Mouse (Mus musculus) spleen, adult 2 months (tissue): ENCODE measurements around the gene Syt7. TPM values are rescaled to one million over a fixed set of nuclear protein-coding genes. Genes with fewer than 3 reads are reported as not detected.

Experiments
- DNase-seq, 2 experiments: peaks; one replicate each; pipeline versions ENCODE4 v3.0.0 to v3.0.0-alpha.2; 2012 to 2021; ENCODE audit warnings: low spot score in 2 of 2, low read depth in 1 of 2
- H3K27ac ChIP-seq: fragments of 200-500 bp; 2 replicates; pipeline ENCODE4 v1.5.1; 2012; ENCODE audit warnings: low read length, inconsistent platforms; ENCODE audit not compliant: insufficient read depth
- H3K27me3 ChIP-seq: fragments of 200-500 bp; 2 replicates; pipeline ENCODE4 v1.6.1; 2012; ENCODE audit warnings: mild to moderate bottlenecking, moderate library complexity, low read length, inconsistent platforms; ENCODE audit not compliant: control insufficient read depth, insufficient read depth
- H3K36me3 ChIP-seq: fragments of 200-500 bp; 2 replicates; pipeline ENCODE4 v1.6.1; 2012; ENCODE audit warnings: mild to moderate bottlenecking, low read length, inconsistent platforms; ENCODE audit not compliant: control insufficient read depth, insufficient read depth
- H3K4me1 ChIP-seq: fragments of 200-500 bp; 2 replicates; pipeline ENCODE4 v1.6.1; 2011; ENCODE audit warnings: inconsistent platforms; ENCODE audit not compliant: control insufficient read depth, insufficient read depth, insufficient read length
- H3K4me3 ChIP-seq: fragments of 200-500 bp; 2 replicates; pipeline ENCODE4 v1.5.1; 2011; ENCODE audit warnings: mild to moderate bottlenecking, inconsistent platforms; ENCODE audit not compliant: insufficient read depth, insufficient read length; ENCODE audit errors: extremely low read depth
- CTCF ChIP-seq: fragments of 200-500 bp; IDR thresholded peaks from 2 replicates; pipeline ENCODE4 v1.5.1; 2011; ENCODE audit warnings: mild to moderate bottlenecking, inconsistent platforms; ENCODE audit not compliant: insufficient read depth, insufficient read length, insufficient replicate concordance; ENCODE audit errors: extremely low read depth
- POLR2A ChIP-seq: fragments of 200-500 bp; IDR thresholded peaks from 2 replicates; pipeline ENCODE4 v1.6.1; 2011; ENCODE audit warnings: low read depth, low read length, inconsistent platforms
- WGBS: fragments of 180-500 bp; shearing (Covaris S2); methylation state at CpG from one replicate; pipeline ENCODE4 v1.1.7; 2018; 5-methylcytosine and 5-hydroxymethylcytosine counted together
- polyA plus RNA-seq: library from polyadenylated mRNA; depleted of rRNA; stranded (reverse); fragments of >200 nt; gene quantifications from 2 replicates; pipeline ENCODE4 v1.2.3, GENCODE M21; 2012; rRNA removed

Syt7 gene
- 0.29 and 0.31 TPM in 2 replicates for polyA plus RNA-seq

- TF ChIP-seq CTCF (0 out of 2 replicates have a peak, but pooled peaks have one; percentile 21), POLR2A (no peak)
- H3K4me3 ChIP-seq, result peak within 1 kb of the TSS; percentile 51; the same call in 1 of the 2 replicates
- H3K4me1 ChIP-seq, result peaks cover 4% of the 10 kb centered on the region; the same call in 1 of the 2 replicates
- H3K36me3 ChIP-seq, result no peaks in the 10 kb centered on the region
- H3K27ac ChIP-seq, result no peak within 1 kb of the TSS
- 2% methylated on average over 48 of the region's 78 CpGs for WGBS
- DNase-seq, result peak; percentile 22 to 37
- H3K27me3 ChIP-seq, result peaks cover 14% of the 10 kb centered on the region
Observed at GRCm38 (mm10) chr19:10388615-10389313, at the start of gene Syt7. Gene Syt7, plus strand, starts transcription at chr19:10389090.

GRCm38 (mm10) chr19:10339271-10339670 is 49.6 kb upstream of the Syt7 start:
- WGBS, result 46% methylated on average over 5 of the region's 5 CpGs
- H3K27me3 ChIP-seq, result no peaks in the 10 kb centered on the region

GRCm38 (mm10) chr19:10340661-10341060 is 48.2 kb upstream of the Syt7 start:
- Histone ChIP-seq H3K27me3 (no peaks in the 10 kb centered on the region), H3K27ac (no peak overlapping the region), H3K36me3 (no peaks in the 10 kb centered on the region), H3K4me3 (no peak overlapping the region), H3K4me1 (no peaks in the 10 kb centered on the region)
- TF ChIP-seq POLR2A (no peak), CTCF (no peak)
- DNase-seq, result no peak
- WGBS, result 37% methylated on average over 5 of the region's 5 CpGs

More at GRCm38 (mm10) chr19:10339271-10339670, 49.6 kb upstream of the Syt7 start:
- H3K4me1 ChIP-seq, result no peaks in the 10 kb centered on the region
- no peak overlapping the region for H3K4me3 ChIP-seq
- H3K36me3 ChIP-seq, result no peaks in the 10 kb centered on the region
- H3K27ac ChIP-seq, result no peak overlapping the region
- no peak for DNase-seq
- TF ChIP-seq CTCF, result no peak
- no peak for TF ChIP-seq POLR2A

GRCm38 (mm10) chr19:10341152-10341551 is 47.7 kb upstream of the Syt7 start:
- no peak for DNase-seq
- Histone ChIP-seq H3K36me3 (no peaks in the 10 kb centered on the region), H3K4me1 (no peaks in the 10 kb centered on the region), H3K27me3 (no peaks in the 10 kb centered on the region), H3K4me3 (no peak overlapping the region), H3K27ac (no peak overlapping the region)
- 19% methylated on average over 11 of the region's 11 CpGs for WGBS
- TF ChIP-seq POLR2A (no peak), CTCF (peak; percentile 47; the same call in 1 of the 2 replicates)

GRCm38 (mm10) chr19:10341817-10342439 is 47.0 kb upstream of the Syt7 start:
- no peak overlapping the region for H3K27ac ChIP-seq
- DNase-seq, result no peak
- TF ChIP-seq POLR2A (no peak), CTCF (no peak)
- no peak overlapping the region for H3K4me3 ChIP-seq
- no peaks in the 10 kb centered on the region for H3K36me3 ChIP-seq
- WGBS, result 66% methylated on average over 12 of the region's 12 CpGs
- H3K4me1 ChIP-seq, result no peaks in the 10 kb centered on the region
- no peaks in the 10 kb centered on the region for H3K27me3 ChIP-seq

GRCm38 (mm10) chr19:10343866-10344265 is 45.0 kb upstream of the Syt7 start:
- Histone ChIP-seq H3K27ac (no peak overlapping the region), H3K4me1 (no peaks in the 10 kb centered on the region), H3K4me3 (no peak overlapping the region), H3K27me3 (no peaks in the 10 kb centered on the region), H3K36me3 (no peaks in the 10 kb centered on the region)
- no peak for TF ChIP-seq POLR2A
- TF ChIP-seq CTCF, result no peak
- DNase-seq, result no peak
- 75% methylated on average over 10 of the region's 10 CpGs for WGBS

GRCm38 (mm10) chr19:10345696-10346095 is 43.2 kb upstream of the Syt7 start:
- TF ChIP-seq POLR2A (no peak), CTCF (no peak)
- no peak for DNase-seq
- H3K4me3 ChIP-seq, result no peak overlapping the region
- no peaks in the 10 kb centered on the region for H3K27me3 ChIP-seq
- H3K4me1 ChIP-seq, result no peaks in the 10 kb centered on the region
- H3K27ac ChIP-seq, result no peak overlapping the region
- WGBS, result 37% methylated on average over 12 of the region's 12 CpGs
- no peaks in the 10 kb centered on the region for H3K36me3 ChIP-seq
